Mouse (Mus musculus) kidney, embryonic 15.5 days (tissue): Measurements from ENCODE around the gene Ifit1. TPM values are rescaled to one million over a fixed set of nuclear protein-coding genes. Genes with fewer than 3 reads are reported as not detected.
"Not testable (repeated sequence)": the region's sequence is repeated elsewhere in the genome, so short reads cannot be mapped to it uniquely, and the experiment has no call there.

Source experiments
- ATAC-seq: fragments of 200-750 bp; cut with Nextera tagmentation; replicated peaks from 2 replicates; pipeline ENCODE4 v1.8.0; 2017; ENCODE audit warnings: moderate TSS enrichment; ENCODE audit not compliant: low FRiP score
- H3K27ac ChIP-seq: fragments of 300-500 bp; sonication (generic); 2 replicates; pipeline ENCODE4 v1.5.1; 2015; ENCODE audit warnings: mild to moderate bottlenecking, inconsistent platforms
- H3K27me3 ChIP-seq: fragments of 300-500 bp; sonication (generic); 2 replicates; pipeline ENCODE4 v1.6.1; 2015; ENCODE audit warnings: inconsistent platforms
- H3K36me3 ChIP-seq: fragments of 300-500 bp; sonication (generic); 2 replicates; pipeline ENCODE4 v1.6.1; 2015; ENCODE audit warnings: inconsistent platforms
- H3K4me1 ChIP-seq: fragments of 300-500 bp; sonication (generic); 2 replicates; pipeline ENCODE4 v1.6.1; 2015; ENCODE audit warnings: inconsistent platforms
- H3K4me2 ChIP-seq: fragments of 300-500 bp; sonication (generic); 2 replicates; pipeline ENCODE4 v1.6.1; 2015; ENCODE audit warnings: moderate library complexity, mild to moderate bottlenecking, inconsistent platforms
- H3K4me3 ChIP-seq: fragments of 300-500 bp; sonication (generic); replicated peaks from 2 replicates; pipeline ENCODE4 v1.5.1; 2015; ENCODE audit warnings: mild to moderate bottlenecking, inconsistent platforms
- H3K9ac ChIP-seq: fragments of 300-500 bp; sonication (generic); 2 replicates; pipeline ENCODE4 v1.6.1; 2015; ENCODE audit warnings: mild to moderate bottlenecking, inconsistent platforms
- H3K9me3 ChIP-seq: fragments of 300-500 bp; sonication (generic); replicated peaks from 2 replicates; pipeline ENCODE4 v1.6.1; 2016; ENCODE audit warnings: inconsistent platforms
- WGBS: fragments of 180-500 bp; shearing (Covaris S2); methylation state at CpG from one replicate; pipeline ENCODE4 v1.1.7; 2015; ENCODE audit warnings: mixed read lengths; 5-methylcytosine and 5-hydroxymethylcytosine counted together
- polyA plus RNA-seq: library from polyadenylated mRNA; unstranded; fragments of >200 nt; fragmentation: Nextera tagmentation; extraction: Ambion mirVana; gene quantifications from 2 replicates; pipeline ENCODE4 v1.2.1, GENCODE M21; 2015

Gene Ifit1
- 0.42 and 0.49 TPM in 2 replicates for polyA plus RNA-seq

- H3K4me1 ChIP-seq, result no peaks in the 10 kb centered on the region
- H3K27ac ChIP-seq, result no peak within 1 kb of the TSS
- peak within 1 kb of the TSS; percentile 38 for H3K4me2 ChIP-seq
- H3K9me3 ChIP-seq, result no peaks in the 10 kb centered on the region
- 31% methylated on average over 4 of the region's 4 CpGs for WGBS
- H3K9ac ChIP-seq, result no peak within 1 kb of the TSS
- ATAC-seq, result peak; percentile 70; the same call in 1 of the 2 replicates
- no peaks in the 10 kb centered on the region for H3K27me3 ChIP-seq
- H3K36me3 ChIP-seq, result no peaks in the 10 kb centered on the region
- H3K4me3 ChIP-seq, result no peak within 1 kb of the TSS
Measured at GRCm38 (mm10) chr19:34640623-34641022, at the start of gene Ifit1, which contains the start of gene Ifit1bl2. Gene Ifit1, plus strand, starts transcription at chr19:34640871. Gene Ifit1bl2, minus strand, starts transcription at chr19:34640743.

GRCm38 (mm10) chr19:34593456-34593855 is 47.2 kb upstream of the Ifit1 start:
- Histone ChIP-seq H3K27me3 (no peaks in the 10 kb centered on the region), H3K36me3 (no peaks in the 10 kb centered on the region), H3K27ac (no peak overlapping the region), H3K9me3 (no peaks in the 10 kb centered on the region), H3K4me1 (no peaks in the 10 kb centered on the region), H3K4me2 (no peak overlapping the region), H3K4me3 (no peak overlapping the region), H3K9ac (no peak overlapping the region)
- ATAC-seq, result no peak
- 88% methylated on average over 2 of the region's 2 CpGs for WGBS

GRCm38 (mm10) chr19:34594523-34594922 is 46.1 kb upstream of the Ifit1 start:
- not testable (repeated sequence) for H3K4me2 ChIP-seq, H3K4me1 ChIP-seq, H3K4me3 ChIP-seq, H3K9ac ChIP-seq, H3K9me3 ChIP-seq, ATAC-seq, H3K36me3 ChIP-seq, H3K27me3 ChIP-seq, H3K27ac ChIP-seq
- 80% methylated on average over 3 of the region's 3 CpGs for WGBS

GRCm38 (mm10) chr19:34596811-34597210 is 43.9 kb upstream of the Ifit1 start:
- H3K4me3 ChIP-seq, result no peak overlapping the region

GRCm38 (mm10) chr19:34598341-34598740 is 42.3 kb upstream of the Ifit1 start:
- 78% methylated on average over 2 of the region's 2 CpGs for WGBS
- ATAC-seq, result no peak
- Histone ChIP-seq H3K4me3 (no peak overlapping the region), H3K4me1 (no peaks in the 10 kb centered on the region), H3K9ac (no peak overlapping the region), H3K4me2 (no peak overlapping the region), H3K27me3 (no peaks in the 10 kb centered on the region), H3K9me3 (no peaks in the 10 kb centered on the region), H3K36me3 (no peaks in the 10 kb centered on the region), H3K27ac (no peak overlapping the region)

More at GRCm38 (mm10) chr19:34596811-34597210, 43.9 kb upstream of the Ifit1 start:
- Histone ChIP-seq H3K9me3 (no peaks in the 10 kb centered on the region), H3K36me3 (no peaks in the 10 kb centered on the region), H3K27me3 (no peaks in the 10 kb centered on the region), H3K4me1 (no peaks in the 10 kb centered on the region), H3K27ac (no peak overlapping the region), H3K9ac (no peak overlapping the region), H3K4me2 (no peak overlapping the region)
- no peak for ATAC-seq

- H3K9me3 ChIP-seq, H3K36me3 ChIP-seq, H3K4me2 ChIP-seq, H3K27me3 ChIP-seq, H3K27ac ChIP-seq, H3K4me3 ChIP-seq, H3K4me1 ChIP-seq, H3K9ac ChIP-seq, ATAC-seq: not testable (repeated sequence)
Measured at GRCm38 (mm10) chr19:34599250-34599649, 41.4 kb upstream of the Ifit1 start.

GRCm38 (mm10) chr19:34601888-34602287 is 38.8 kb upstream of the Ifit1 start, which contains the start of gene Ifit1bl1:
Gene Ifit1bl1, minus strand, starts transcription at chr19:34601956.
- not testable (repeated sequence) for H3K27ac ChIP-seq, H3K4me3 ChIP-seq, ATAC-seq, H3K9ac ChIP-seq, H3K9me3 ChIP-seq, H3K4me1 ChIP-seq, H3K27me3 ChIP-seq, H3K36me3 ChIP-seq, H3K4me2 ChIP-seq
- WGBS, result 56% methylated on average over 1 of the region's 1 CpGs

GRCm38 (mm10) chr19:34605472-34605871 is 35.2 kb upstream of the Ifit1 start:
- WGBS, result 94% methylated on average over 3 of the region's 3 CpGs
- Histone ChIP-seq H3K4me3 (no peak overlapping the region), H3K4me2 (no peak overlapping the region), H3K4me1 (peaks cover 3% of the 10 kb centered on the region; the same call in 1 of the 2 replicates), H3K36me3 (no peaks in the 10 kb centered on the region), H3K27ac (no peak overlapping the region), H3K9ac (no peak overlapping the region), H3K27me3 (no peaks in the 10 kb centered on the region), H3K9me3 (no peaks in the 10 kb centered on the region)
- ATAC-seq, result no peak

GRCm38 (mm10) chr19:34607237-34608051 is 33.2 kb upstream of the Ifit1 start, which contains the start of gene Ifit3b:
Gene Ifit3b, plus strand, starts transcription at chr19:34607970.
- not testable (repeated sequence) for H3K9me3 ChIP-seq, H3K4me1 ChIP-seq, H3K9ac ChIP-seq, H3K27me3 ChIP-seq, H3K4me3 ChIP-seq, H3K36me3 ChIP-seq
- Histone ChIP-seq H3K27ac (peak within 1 kb of the TSS; percentile 43; the same call in 1 of the 2 replicates), H3K4me2 (0 out of 2 replicates have a peak within 1 kb of the TSS, but pooled peaks have one; percentile 13)
- ATAC-seq, result peak; percentile 84
- 33% methylated on average over 4 of the region's 4 CpGs for WGBS

GRCm38 (mm10) chr19:34610118-34610517 is 30.6 kb upstream of the Ifit1 start:
- not testable (repeated sequence) for H3K27me3 ChIP-seq, H3K36me3 ChIP-seq, ATAC-seq, H3K27ac ChIP-seq, H3K4me1 ChIP-seq, H3K9me3 ChIP-seq, H3K4me3 ChIP-seq, H3K4me2 ChIP-seq, H3K9ac ChIP-seq
- 81% methylated on average over 3 of the region's 3 CpGs for WGBS

- not testable (repeated sequence) for H3K36me3 ChIP-seq, H3K27ac ChIP-seq, H3K27me3 ChIP-seq, H3K4me3 ChIP-seq, H3K9ac ChIP-seq, H3K4me1 ChIP-seq, ATAC-seq, H3K4me2 ChIP-seq, H3K9me3 ChIP-seq
- 84% methylated on average over 6 of the region's 11 CpGs for WGBS
Measured at GRCm38 (mm10) chr19:34612243-34613001, 28.2 kb upstream of the Ifit1 start.

- no peak for ATAC-seq
- WGBS, result 89% methylated on average over 5 of the region's 5 CpGs
- H3K36me3 ChIP-seq, result no peaks in the 10 kb centered on the region
- no peaks in the 10 kb centered on the region for H3K4me1 ChIP-seq
- no peak overlapping the region for H3K9ac ChIP-seq
- no peaks in the 10 kb centered on the region for H3K27me3 ChIP-seq
- no peak overlapping the region for H3K4me2 ChIP-seq
- H3K27ac ChIP-seq, result no peak overlapping the region
- no peak overlapping the region for H3K4me3 ChIP-seq
- H3K9me3 ChIP-seq, result no peaks in the 10 kb centered on the region
Measured at GRCm38 (mm10) chr19:34620871-34621270, 19.8 kb upstream of the Ifit1 start.
